Mouse (Mus musculus) C2C12 (cell line): ENCODE results near the gene Hist3h2a.

ENCODE experiments used
- CEBPB ChIP-seq: IDR thresholded peaks from one replicate; pipeline ENCODE4 v1.6.1; 2011; ENCODE audit warnings: low read depth, mild to moderate bottlenecking, control low read depth, moderate library complexity
- CTCF ChIP-seq: IDR thresholded peaks from one replicate; pipeline ENCODE4 v1.5.1; 2011; ENCODE audit not compliant: control insufficient read depth, insufficient read depth, insufficient read length
- FOSL1 ChIP-seq: IDR thresholded peaks from one replicate; pipeline ENCODE4 v1.8.0; 2011; ENCODE audit warnings: mild to moderate bottlenecking, low read length; ENCODE audit not compliant: poor library complexity, insufficient read depth, severe bottlenecking
- MAX ChIP-seq: IDR thresholded peaks from one replicate; pipeline ENCODE4 v1.6.1; 2011; ENCODE audit warnings: mild to moderate bottlenecking, control low read depth
- MYOD1 ChIP-seq: IDR thresholded peaks from one replicate; pipeline ENCODE4 v1.6.1; 2011; ENCODE audit warnings: low read depth; ENCODE audit not compliant: control insufficient read depth, insufficient read length
- MYOG ChIP-seq: IDR thresholded peaks from one replicate; pipeline ENCODE4 v1.6.1; 2011; ENCODE audit not compliant: control insufficient read depth, insufficient read length; ENCODE audit errors: extremely low read depth
- USF1 ChIP-seq: IDR thresholded peaks from one replicate; pipeline ENCODE4 v1.6.1; 2011; ENCODE audit warnings: low read depth, mild to moderate bottlenecking, control low read depth, moderate library complexity

- TF ChIP-seq CTCF = no peak
- TF ChIP-seq MYOG = no peak
- TF ChIP-seq MAX = no peak
- no peak for TF ChIP-seq CEBPB
- no peak for TF ChIP-seq FOSL1
- TF ChIP-seq USF1 = no peak
- no peak for TF ChIP-seq MYOD1
Observed at GRCm38 (mm10) chr11:58948542-58949479, 5.7 kb upstream of the Hist3h2a start, which contains the start of gene Hist3h2ba.
